Mouse (Mus musculus): ENCODE data around the gene Tead1. TPM values are rescaled to one million over a fixed set of nuclear protein-coding genes. Genes with fewer than 3 reads are reported as not detected.

Gene Tead1
- polyA plus RNA-seq, 1 experiment = 2.1 TPM

- Histone ChIP-seq H3K27me3 (ENCODE audit: control insufficient read depth, insufficient read depth, low read length) (no peaks in the 10 kb centered on the region), H3K4me3 (ENCODE audit: control insufficient read depth, low read depth, low read length) (no peak overlapping the region), H3K4me1 (ENCODE audit: control insufficient read depth, insufficient read depth, low read length) (peaks cover 2% of the 10 kb centered on the region), H3K27ac (ENCODE audit: control insufficient read depth, insufficient read depth, low read depth, low read length) (no peak overlapping the region), H3K36me3 (ENCODE audit: control insufficient read depth, insufficient read depth, low read length) (no peaks in the 10 kb centered on the region)
- TF ChIP-seq POLR2A (IDR thresholded peaks at IDR 0.05; ENCODE audit: control insufficient read depth, low read depth, low read length) (no peak), CTCF (IDR thresholded peaks at IDR 0.05; ENCODE audit: control insufficient read depth, insufficient read depth, insufficient replicate concordance, low read depth, low read length) (no peak)
Measured at GRCm38 (mm10) chr7:112896363-112896762, 217.2 kb downstream of the Tead1 start.

- Histone ChIP-seq H3K4me1 (ENCODE audit: control insufficient read depth, insufficient read depth, low read length) (no peaks in the 10 kb centered on the region), H3K27ac (ENCODE audit: control insufficient read depth, insufficient read depth, low read depth, low read length) (no peak overlapping the region), H3K36me3 (ENCODE audit: control insufficient read depth, insufficient read depth, low read length) (no peaks in the 10 kb centered on the region), H3K4me3 (ENCODE audit: control insufficient read depth, low read depth, low read length) (no peak overlapping the region), H3K27me3 (ENCODE audit: control insufficient read depth, insufficient read depth, low read length) (no peaks in the 10 kb centered on the region)
- TF ChIP-seq POLR2A (IDR thresholded peaks at IDR 0.05; ENCODE audit: control insufficient read depth, low read depth, low read length) (no peak), CTCF (IDR thresholded peaks at IDR 0.05; ENCODE audit: control insufficient read depth, insufficient read depth, insufficient replicate concordance, low read depth, low read length) (no peak)
Measured at GRCm38 (mm10) chr7:112901710-112902109, 222.6 kb downstream of the Tead1 start.

- TF ChIP-seq CTCF (IDR thresholded peaks at IDR 0.05; ENCODE audit: control insufficient read depth, insufficient read depth, insufficient replicate concordance, low read depth, low read length) (no peak), POLR2A (IDR thresholded peaks at IDR 0.05; ENCODE audit: control insufficient read depth, low read depth, low read length) (no peak)
- Histone ChIP-seq H3K27me3 (ENCODE audit: control insufficient read depth, insufficient read depth, low read length) (no peaks in the 10 kb centered on the region), H3K36me3 (ENCODE audit: control insufficient read depth, insufficient read depth, low read length) (no peaks in the 10 kb centered on the region), H3K4me1 (ENCODE audit: control insufficient read depth, insufficient read depth, low read length) (no peaks in the 10 kb centered on the region), H3K27ac (ENCODE audit: control insufficient read depth, insufficient read depth, low read depth, low read length) (no peak overlapping the region), H3K4me3 (ENCODE audit: control insufficient read depth, low read depth, low read length) (no peak overlapping the region)
Measured at GRCm38 (mm10) chr7:112906848-112907247, 227.7 kb downstream of the Tead1 start.

- no peak overlapping the region for H3K4me3 ChIP-seq (ENCODE audit: control insufficient read depth, low read depth, low read length)
- H3K36me3 ChIP-seq (ENCODE audit: control insufficient read depth, insufficient read depth, low read length) = no peaks in the 10 kb centered on the region
- no peak for TF ChIP-seq POLR2A (IDR thresholded peaks at IDR 0.05; ENCODE audit: control insufficient read depth, low read depth, low read length)
- TF ChIP-seq CTCF (IDR thresholded peaks at IDR 0.05; ENCODE audit: control insufficient read depth, insufficient read depth, insufficient replicate concordance, low read depth, low read length) = no peak
- no peaks in the 10 kb centered on the region for H3K4me1 ChIP-seq (ENCODE audit: control insufficient read depth, insufficient read depth, low read length)
- no peaks in the 10 kb centered on the region for H3K27me3 ChIP-seq (ENCODE audit: control insufficient read depth, insufficient read depth, low read length)
- no peak overlapping the region for H3K27ac ChIP-seq (ENCODE audit: control insufficient read depth, insufficient read depth, low read depth, low read length)
Measured at GRCm38 (mm10) chr7:112907468-112907867, 228.3 kb downstream of the Tead1 start.

- H3K36me3 ChIP-seq (ENCODE audit: control insufficient read depth, insufficient read depth, low read length) = no peaks in the 10 kb centered on the region
- TF ChIP-seq CTCF (IDR thresholded peaks at IDR 0.05; ENCODE audit: control insufficient read depth, insufficient read depth, insufficient replicate concordance, low read depth, low read length) (no peak), POLR2A (IDR thresholded peaks at IDR 0.05; ENCODE audit: control insufficient read depth, low read depth, low read length) (no peak)
- H3K4me1 ChIP-seq (ENCODE audit: control insufficient read depth, insufficient read depth, low read length) = no peaks in the 10 kb centered on the region
- no peak overlapping the region for H3K4me3 ChIP-seq (ENCODE audit: control insufficient read depth, low read depth, low read length)
- no peak overlapping the region for H3K27ac ChIP-seq (ENCODE audit: control insufficient read depth, insufficient read depth, low read depth, low read length)
- H3K27me3 ChIP-seq (ENCODE audit: control insufficient read depth, insufficient read depth, low read length) = no peaks in the 10 kb centered on the region
Measured at GRCm38 (mm10) chr7:112909164-112909563, 230.0 kb downstream of the Tead1 start.

GRCm38 (mm10) chr7:112912969-112913368 is 233.9 kb downstream of the Tead1 start:
- Histone ChIP-seq H3K36me3 (ENCODE audit: control insufficient read depth, insufficient read depth, low read length) (no peaks in the 10 kb centered on the region), H3K27ac (ENCODE audit: control insufficient read depth, insufficient read depth, low read depth, low read length) (no peak overlapping the region), H3K27me3 (ENCODE audit: control insufficient read depth, insufficient read depth, low read length) (no peaks in the 10 kb centered on the region), H3K4me1 (ENCODE audit: control insufficient read depth, insufficient read depth, low read length) (no peaks in the 10 kb centered on the region), H3K4me3 (ENCODE audit: control insufficient read depth, low read depth, low read length) (no peak overlapping the region)
- TF ChIP-seq CTCF (IDR thresholded peaks at IDR 0.05; ENCODE audit: control insufficient read depth, insufficient read depth, insufficient replicate concordance, low read depth, low read length) = no peak
- no peak for TF ChIP-seq POLR2A (IDR thresholded peaks at IDR 0.05; ENCODE audit: control insufficient read depth, low read depth, low read length)

- H3K27ac ChIP-seq (ENCODE audit: control insufficient read depth, insufficient read depth, low read depth, low read length) = no peak overlapping the region
- H3K4me3 ChIP-seq (ENCODE audit: control insufficient read depth, low read depth, low read length) = no peak overlapping the region
- TF ChIP-seq CTCF (IDR thresholded peaks at IDR 0.05; ENCODE audit: control insufficient read depth, insufficient read depth, insufficient replicate concordance, low read depth, low read length) = no peak
- no peak for TF ChIP-seq POLR2A (IDR thresholded peaks at IDR 0.05; ENCODE audit: control insufficient read depth, low read depth, low read length)
- H3K36me3 ChIP-seq (ENCODE audit: control insufficient read depth, insufficient read depth, low read length) = no peaks in the 10 kb centered on the region
- H3K4me1 ChIP-seq (ENCODE audit: control insufficient read depth, insufficient read depth, low read length) = peaks cover 3% of the 10 kb centered on the region
- H3K27me3 ChIP-seq (ENCODE audit: control insufficient read depth, insufficient read depth, low read length) = no peaks in the 10 kb centered on the region
Measured at GRCm38 (mm10) chr7:112915571-112915970, 236.5 kb downstream of the Tead1 start.

All from testis, adult 2 months (tissue).